Mouse (Mus musculus): Measurements from ENCODE around the gene Fbh1.

- TF ChIP-seq CTCF (IDR thresholded peaks at IDR 0.05) (no peak), EP300 (IDR thresholded peaks at IDR 0.05) (no peak)
These were observed 37.8 kb downstream of the Fbh1 start for GRCm38 (mm10) chr2:11739516-11740051.

Data from lung, postnatal 0 days (tissue).